Mouse (Mus musculus): Measurements from ENCODE around the gene Kbtbd12. TPM values are rescaled to one million over a fixed set of nuclear protein-coding genes. Genes with fewer than 3 reads are reported as not detected.

Gene Kbtbd12
- polyA plus RNA-seq, 1 experiment from 2014 or later: 0.64 TPM

GRCm38 (mm10) chr6:88544644-88545396 is 92.9 kb downstream of the Kbtbd12 start:
- Histone ChIP-seq H3K4me1 (no peaks in the 10 kb centered on the region), H3K27me3 (replicated peaks) (peaks cover 18% of the 10 kb centered on the region), H3K4me3 (replicated peaks) (no peak overlapping the region), H3K36me3 (no peaks in the 10 kb centered on the region), H3K4me2 (no peak overlapping the region), H3K9me3 (no peaks in the 10 kb centered on the region), H3K9ac (no peak overlapping the region), H3K27ac (no peak overlapping the region)
- ATAC-seq (ENCODE audit: insufficient read depth, low FRiP score, low read depth): no peak
- WGBS: 41% methylated on average over 11 of the region's 11 CpGs

GRCm38 (mm10) chr6:88544241-88544640 is 93.5 kb downstream of the Kbtbd12 start:
- Histone ChIP-seq H3K36me3 (no peaks in the 10 kb centered on the region), H3K9ac (no peak overlapping the region), H3K4me2 (no peak overlapping the region), H3K27me3 (replicated peaks) (peaks cover 18% of the 10 kb centered on the region), H3K4me3 (replicated peaks) (no peak overlapping the region), H3K27ac (no peak overlapping the region), H3K9me3 (no peaks in the 10 kb centered on the region), H3K4me1 (no peaks in the 10 kb centered on the region)
- WGBS: 74% methylated on average over 3 of the region's 3 CpGs
- no peak for ATAC-seq (ENCODE audit: insufficient read depth, low FRiP score, low read depth)

GRCm38 (mm10) chr6:88540093-88540755 is 97.5 kb downstream of the Kbtbd12 start:
- no peaks in the 10 kb centered on the region for H3K4me1 ChIP-seq
- no peaks in the 10 kb centered on the region for H3K9me3 ChIP-seq
- no peaks in the 10 kb centered on the region for H3K27me3 ChIP-seq (replicated peaks)
- no peak overlapping the region for H3K9ac ChIP-seq
- H3K4me3 ChIP-seq (replicated peaks): no peak overlapping the region
- no peaks in the 10 kb centered on the region for H3K36me3 ChIP-seq
- H3K27ac ChIP-seq: no peak overlapping the region
- ATAC-seq (ENCODE audit: insufficient read depth, low FRiP score, low read depth): no peak
- no peak overlapping the region for H3K4me2 ChIP-seq
- WGBS: 61% methylated on average over 2 of the region's 2 CpGs

- Histone ChIP-seq H3K4me1 (no peaks in the 10 kb centered on the region), H3K4me2 (no peak overlapping the region), H3K36me3 (no peaks in the 10 kb centered on the region), H3K27ac (no peak overlapping the region), H3K27me3 (replicated peaks) (no peaks in the 10 kb centered on the region), H3K9ac (no peak overlapping the region), H3K9me3 (no peaks in the 10 kb centered on the region), H3K4me3 (replicated peaks) (no peak overlapping the region)
- no peak for ATAC-seq (ENCODE audit: insufficient read depth, low FRiP score, low read depth)
Measured at GRCm38 (mm10) chr6:88530306-88530705, 107.4 kb downstream of the Kbtbd12 start.

- H3K36me3 ChIP-seq: no peaks in the 10 kb centered on the region
- no peak overlapping the region for H3K4me3 ChIP-seq (replicated peaks)
- no peaks in the 10 kb centered on the region for H3K9me3 ChIP-seq
- H3K4me1 ChIP-seq: no peaks in the 10 kb centered on the region
- H3K9ac ChIP-seq: no peak overlapping the region
- no peak for ATAC-seq (ENCODE audit: insufficient read depth, low FRiP score, low read depth)
- 86% methylated on average over 4 of the region's 4 CpGs for WGBS
- no peak overlapping the region for H3K27ac ChIP-seq
- H3K27me3 ChIP-seq (replicated peaks): no peaks in the 10 kb centered on the region
- H3K4me2 ChIP-seq: no peak overlapping the region
Measured at GRCm38 (mm10) chr6:88524056-88524455, 113.7 kb downstream of the Kbtbd12 start.

- no peak overlapping the region for H3K9ac ChIP-seq
- 88% methylated on average over 3 of the region's 3 CpGs for WGBS
- no peaks in the 10 kb centered on the region for H3K4me1 ChIP-seq
- no peak for ATAC-seq (ENCODE audit: insufficient read depth, low FRiP score, low read depth)
- no peaks in the 10 kb centered on the region for H3K36me3 ChIP-seq
- H3K9me3 ChIP-seq: no peaks in the 10 kb centered on the region
- H3K27me3 ChIP-seq (replicated peaks): no peaks in the 10 kb centered on the region
- no peak overlapping the region for H3K4me2 ChIP-seq
- no peak overlapping the region for H3K4me3 ChIP-seq (replicated peaks)
- no peak overlapping the region for H3K27ac ChIP-seq
Measured at GRCm38 (mm10) chr6:88523451-88523850, 114.3 kb downstream of the Kbtbd12 start.

GRCm38 (mm10) chr6:88523043-88523442 is 114.7 kb downstream of the Kbtbd12 start:
- ATAC-seq (ENCODE audit: insufficient read depth, low FRiP score, low read depth): no peak
- H3K27me3 ChIP-seq (replicated peaks): no peaks in the 10 kb centered on the region
- H3K9me3 ChIP-seq: no peaks in the 10 kb centered on the region
- no peak overlapping the region for H3K4me3 ChIP-seq (replicated peaks)
- H3K4me2 ChIP-seq: no peak overlapping the region
- H3K9ac ChIP-seq: no peak overlapping the region
- WGBS: 75% methylated on average over 3 of the region's 3 CpGs
- no peaks in the 10 kb centered on the region for H3K36me3 ChIP-seq
- no peak overlapping the region for H3K27ac ChIP-seq
- H3K4me1 ChIP-seq: no peaks in the 10 kb centered on the region

- Histone ChIP-seq H3K4me1 (no peaks in the 10 kb centered on the region), H3K27ac (no peak overlapping the region), H3K4me2 (no peak overlapping the region), H3K4me3 (replicated peaks) (no peak overlapping the region), H3K9me3 (no peaks in the 10 kb centered on the region), H3K9ac (no peak overlapping the region), H3K36me3 (no peaks in the 10 kb centered on the region), H3K27me3 (replicated peaks) (no peaks in the 10 kb centered on the region)
- no peak for ATAC-seq (ENCODE audit: insufficient read depth, low FRiP score, low read depth)
- 49% methylated on average over 3 of the region's 3 CpGs for WGBS
Measured at GRCm38 (mm10) chr6:88522606-88523005, 115.1 kb downstream of the Kbtbd12 start.

- WGBS: 83% methylated on average over 7 of the region's 7 CpGs
- Histone ChIP-seq H3K9me3 (no peaks in the 10 kb centered on the region), H3K4me3 (replicated peaks) (no peak overlapping the region), H3K27ac (no peak overlapping the region), H3K9ac (no peak overlapping the region), H3K36me3 (no peaks in the 10 kb centered on the region), H3K27me3 (replicated peaks) (no peaks in the 10 kb centered on the region), H3K4me1 (peaks cover 5% of the 10 kb centered on the region; the same call in 1 of the 2 replicates), H3K4me2 (no peak overlapping the region)
- ATAC-seq (ENCODE audit: insufficient read depth, low FRiP score, low read depth): no peak
Measured at GRCm38 (mm10) chr6:88521821-88522220, 115.9 kb downstream of the Kbtbd12 start.

- H3K4me2 ChIP-seq: peak within 1 kb of the TSS; percentile 78
- H3K27ac ChIP-seq: peak within 1 kb of the TSS; percentile 88
- under 1% methylated on average over 80 of the region's 80 CpGs for WGBS
- peak within 1 kb of the TSS; percentile 64 for H3K4me3 ChIP-seq (replicated peaks)
- H3K9ac ChIP-seq: peak within 1 kb of the TSS; percentile 76
- H3K4me1 ChIP-seq: peaks cover 9% of the 10 kb centered on the region; the same call in 1 of the 2 replicates
- peaks cover 17% of the 10 kb centered on the region for H3K36me3 ChIP-seq
- H3K9me3 ChIP-seq: no peaks in the 10 kb centered on the region
- no peaks in the 10 kb centered on the region for H3K27me3 ChIP-seq (replicated peaks)
- peak; percentile 97 for ATAC-seq (ENCODE audit: insufficient read depth, low FRiP score, low read depth)
Measured at GRCm38 (mm10) chr6:88518404-88519263, 119.1 kb downstream of the Kbtbd12 start, which contains the start of gene Sec61a1. Gene Sec61a1, minus strand, starts transcription at chr6:88518905.

- H3K9ac ChIP-seq: peak overlapping the region; percentile 65
- H3K9me3 ChIP-seq: no peaks in the 10 kb centered on the region
- peak overlapping the region; percentile 59 for H3K4me2 ChIP-seq
- H3K27ac ChIP-seq: peak overlapping the region; percentile 78
- 5% methylated on average over 18 of the region's 18 CpGs for WGBS
- H3K27me3 ChIP-seq (replicated peaks): no peaks in the 10 kb centered on the region
- ATAC-seq (ENCODE audit: insufficient read depth, low FRiP score, low read depth): no peak
- H3K4me1 ChIP-seq: peaks cover 9% of the 10 kb centered on the region; the same call in 1 of the 2 replicates
- peak overlapping the region; percentile 64 for H3K4me3 ChIP-seq (replicated peaks)
- peaks cover 17% of the 10 kb centered on the region for H3K36me3 ChIP-seq
Measured at GRCm38 (mm10) chr6:88517701-88518403, 119.9 kb downstream of the Kbtbd12 start.
